Mouse (Mus musculus) retina, postnatal 1 day (tissue): ENCODE results near the gene Frat1.

Experiments used
- DNase-seq: peaks from one replicate; pipeline ENCODE4 v3.0.0-alpha.2; 2012

Gene Frat1

DNA sequence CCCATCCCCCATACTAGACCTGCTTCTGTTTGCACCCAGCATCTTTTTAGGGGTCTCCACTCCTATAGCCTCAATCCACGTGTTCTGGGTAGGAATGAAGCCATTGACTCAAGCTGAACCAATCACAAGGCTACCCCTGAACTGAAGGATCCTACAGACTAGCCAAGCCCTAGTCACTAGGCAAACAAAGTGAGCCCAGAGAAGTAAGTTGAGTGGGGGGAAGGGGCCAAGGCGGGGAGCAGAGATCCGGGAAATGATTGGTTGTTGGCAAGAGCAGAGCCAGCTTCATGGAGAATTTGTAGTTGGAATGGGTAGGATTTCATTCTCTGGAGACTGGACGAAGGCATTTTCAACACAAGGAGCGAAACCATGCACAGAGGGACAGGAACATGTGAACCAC is 12.9 kb upstream of the Frat1 start:
- no peak for DNase-seq

DNA sequence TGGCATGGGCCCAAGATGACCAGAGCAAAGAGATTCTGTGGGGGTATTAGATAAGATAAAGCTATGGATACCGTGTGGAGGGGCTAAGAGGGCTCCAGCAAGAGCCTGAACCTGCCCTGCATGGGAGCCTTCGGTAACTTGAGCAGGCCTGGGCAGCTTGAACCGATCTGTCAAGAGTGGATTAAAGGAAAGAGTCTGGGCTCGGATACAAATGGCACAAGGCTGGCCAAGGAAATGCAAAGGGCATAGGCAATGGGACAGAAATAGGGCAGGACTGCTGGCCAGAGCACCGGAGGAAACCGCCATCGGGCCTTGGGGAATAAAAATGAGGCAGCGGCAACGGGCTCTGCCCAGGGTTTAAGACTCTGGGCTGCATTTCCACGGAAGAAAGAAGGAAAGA is 12.4 kb upstream of the Frat1 start:
- no peak for DNase-seq

DNA sequence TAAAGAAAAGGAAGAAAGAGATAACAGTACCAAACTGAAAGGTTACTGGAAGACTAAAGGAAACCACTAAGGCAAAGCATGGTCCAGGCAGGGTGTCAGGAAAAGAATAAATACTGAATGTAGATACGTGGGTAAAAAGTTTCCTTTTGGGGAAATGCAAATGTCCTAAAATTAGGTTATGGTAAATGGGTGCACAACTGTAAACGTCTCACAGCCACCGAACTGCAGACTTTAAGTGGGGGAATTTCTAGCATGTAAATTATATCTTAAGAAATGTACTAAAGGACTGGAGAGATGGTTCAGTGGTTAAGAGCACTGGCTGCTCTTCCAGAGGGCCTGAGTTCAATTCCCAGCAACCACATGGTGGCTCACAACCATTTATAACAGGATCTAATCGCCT is 11.0 kb upstream of the Frat1 start:
- DNase-seq, result no peak

DNA sequence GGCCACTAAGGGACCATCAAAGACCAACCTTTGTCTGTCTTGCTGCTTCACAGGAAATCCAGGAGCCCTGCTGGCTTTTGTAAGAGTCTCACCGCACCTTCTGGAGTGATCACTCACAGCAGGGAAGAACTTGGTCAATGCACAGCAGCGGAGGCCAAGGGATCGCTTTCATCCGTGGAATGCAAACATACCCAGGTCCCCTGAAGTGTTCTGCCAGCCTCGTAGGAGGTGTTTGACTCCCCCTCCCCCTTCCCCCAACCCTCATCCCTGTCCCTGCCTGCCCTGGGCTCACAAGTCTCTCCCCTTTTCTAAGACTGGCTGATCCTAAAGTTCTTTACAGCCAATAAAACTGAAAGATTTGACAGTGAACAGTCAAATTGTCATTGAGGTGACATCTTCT is 8.3 kb upstream of the Frat1 start:
- no peak for DNase-seq

DNA sequence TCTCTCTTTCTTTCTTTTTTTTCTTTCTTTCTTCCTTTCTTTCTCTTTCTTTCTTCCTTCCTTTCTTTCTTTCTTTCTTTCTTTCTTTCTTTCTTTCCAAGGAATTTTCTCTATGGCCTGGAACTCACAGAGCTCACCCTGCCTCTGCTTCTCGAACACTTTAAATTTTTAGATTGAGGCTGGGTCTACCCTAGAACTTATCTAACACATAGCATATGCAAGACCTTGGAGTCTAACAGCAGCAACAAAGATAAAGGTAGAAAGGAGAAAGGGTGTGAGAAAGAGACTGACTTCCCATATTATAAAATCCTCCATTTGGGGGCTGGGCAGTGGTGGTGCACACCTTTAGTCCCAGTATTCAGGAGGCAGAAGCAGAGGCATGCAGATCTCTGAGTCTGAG is 7.2 kb upstream of the Frat1 start:
- no peak for DNase-seq

DNA sequence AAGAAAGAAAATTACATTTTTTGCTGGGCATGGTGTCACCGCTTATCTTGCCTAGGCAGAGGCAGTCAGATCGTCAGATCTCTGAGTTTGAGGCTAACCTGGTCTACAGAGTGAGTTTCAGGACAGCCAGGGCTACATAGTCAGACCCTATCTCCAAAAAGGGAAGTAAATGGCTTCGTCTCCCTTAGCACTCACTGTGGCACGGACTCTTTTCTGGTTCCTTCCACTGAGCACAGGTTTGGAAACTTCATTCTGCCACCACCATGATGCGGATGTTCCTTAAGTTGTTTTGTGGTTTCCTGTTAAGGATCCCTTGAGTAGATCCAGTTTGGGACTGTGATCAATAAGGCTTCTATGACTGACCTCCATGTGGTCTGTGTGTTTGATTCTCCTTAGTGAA is 4.8 kb upstream of the Frat1 start:
- no peak for DNase-seq

DNA sequence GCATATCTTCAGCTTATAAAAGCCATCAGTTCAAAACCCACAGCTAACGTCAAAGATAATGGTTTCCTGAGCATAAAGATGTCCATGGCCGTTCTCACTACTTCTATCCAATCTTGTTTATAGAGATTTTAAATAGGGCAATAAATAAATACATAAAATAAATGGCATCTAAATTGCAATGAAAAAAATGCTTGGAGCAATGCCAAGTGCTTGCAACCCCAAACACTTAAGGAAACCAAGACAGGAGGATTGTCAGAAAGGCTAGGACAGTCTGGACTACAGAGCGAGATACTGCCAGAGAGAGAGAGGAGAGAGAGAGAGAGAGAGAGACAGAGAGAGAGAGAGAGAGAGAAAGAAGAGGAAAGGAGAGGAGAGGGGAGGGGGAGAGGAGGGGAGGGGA is 3.2 kb upstream of the Frat1 start:
- DNase-seq, result no peak

DNA sequence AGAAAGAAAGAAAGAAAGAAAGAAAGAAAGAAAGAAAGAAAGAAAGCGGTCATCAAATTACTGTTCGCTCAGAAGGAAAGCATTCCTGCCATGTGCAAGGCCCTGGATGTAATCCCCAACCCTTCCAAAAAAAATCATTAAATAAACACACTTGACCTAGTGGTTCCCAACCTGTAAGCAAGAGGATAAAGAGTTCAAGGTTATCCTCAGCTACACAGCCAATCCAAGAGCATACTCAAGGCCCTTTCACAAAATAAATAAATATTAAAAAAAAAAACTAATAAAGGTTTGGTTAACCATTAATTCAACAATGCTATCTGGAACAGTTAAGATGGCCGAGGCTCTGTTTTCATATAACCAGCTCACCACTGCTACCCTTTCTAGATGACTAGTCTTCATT is 829 bp upstream of the Frat1 start:
- DNase-seq, result no peak

DNA sequence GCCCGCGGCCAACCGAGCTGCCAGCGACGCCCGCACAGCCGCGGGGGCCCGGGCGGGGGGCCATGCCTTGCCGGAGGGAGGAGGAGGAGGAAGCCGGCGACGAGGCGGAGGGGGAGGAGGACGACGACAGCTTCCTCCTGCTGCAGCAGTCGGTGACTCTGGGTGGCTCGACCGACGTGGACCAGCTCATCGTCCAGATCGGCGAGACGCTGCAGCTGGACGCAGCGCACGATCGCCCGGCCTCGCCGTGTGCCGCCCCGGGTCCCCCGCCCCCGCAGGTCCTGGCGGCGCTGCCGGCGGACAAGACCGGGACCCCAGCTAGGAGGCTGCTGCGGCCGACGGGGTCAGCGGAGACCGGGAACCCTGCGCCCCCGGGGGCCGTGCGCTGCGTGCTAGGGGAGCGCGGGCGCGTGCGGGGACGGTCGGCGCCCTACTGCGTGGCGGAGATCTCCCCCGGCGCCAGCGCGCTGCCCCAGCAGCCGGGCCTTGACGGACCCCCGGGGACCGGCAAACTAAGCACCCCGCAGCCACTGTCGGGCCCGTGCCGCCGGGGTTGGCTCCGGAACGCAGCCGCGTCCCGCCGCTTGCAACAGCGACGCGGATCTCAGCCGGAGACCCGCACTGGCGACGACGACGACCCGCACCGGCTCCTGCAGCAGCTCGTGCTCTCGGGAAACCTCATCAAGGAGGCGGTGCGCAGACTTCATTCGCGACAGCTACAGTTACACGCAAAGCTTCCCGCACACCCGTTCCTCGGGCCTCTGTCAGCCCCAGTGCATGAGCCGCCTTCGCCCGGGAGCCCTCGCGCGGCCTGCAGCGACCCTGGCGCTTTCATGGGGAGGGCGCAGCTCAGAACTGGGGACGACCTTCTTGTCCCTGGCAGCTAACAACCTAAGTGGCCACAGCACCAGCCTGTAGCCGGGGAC is 599 bp downstream of the Frat1 start:
- peak; percentile 70 for DNase-seq

DNA sequence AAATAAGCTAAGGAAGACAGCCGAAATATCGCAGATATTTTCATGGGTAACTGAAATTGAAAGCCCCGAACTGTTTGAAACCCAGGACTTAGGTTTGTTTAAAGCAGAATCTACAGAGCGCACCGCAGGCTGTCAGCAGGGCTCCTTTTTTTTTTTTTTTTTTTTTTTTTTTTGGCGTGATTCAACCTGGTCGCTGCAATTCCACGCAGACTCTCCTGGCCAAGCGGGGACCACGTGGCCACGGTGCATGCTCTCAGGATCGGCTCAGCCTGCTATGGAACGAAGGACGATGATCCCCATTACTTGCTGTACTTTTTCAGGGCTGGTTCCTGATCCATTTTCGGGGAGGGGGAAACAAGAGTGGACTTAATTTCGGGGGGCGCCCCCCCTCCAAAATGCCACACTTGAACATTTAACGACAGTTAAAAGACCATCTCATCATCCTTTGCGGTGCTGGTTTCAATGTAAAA is 1.4 kb downstream of the Frat1 start:
- peak; percentile 55 for DNase-seq

DNA sequence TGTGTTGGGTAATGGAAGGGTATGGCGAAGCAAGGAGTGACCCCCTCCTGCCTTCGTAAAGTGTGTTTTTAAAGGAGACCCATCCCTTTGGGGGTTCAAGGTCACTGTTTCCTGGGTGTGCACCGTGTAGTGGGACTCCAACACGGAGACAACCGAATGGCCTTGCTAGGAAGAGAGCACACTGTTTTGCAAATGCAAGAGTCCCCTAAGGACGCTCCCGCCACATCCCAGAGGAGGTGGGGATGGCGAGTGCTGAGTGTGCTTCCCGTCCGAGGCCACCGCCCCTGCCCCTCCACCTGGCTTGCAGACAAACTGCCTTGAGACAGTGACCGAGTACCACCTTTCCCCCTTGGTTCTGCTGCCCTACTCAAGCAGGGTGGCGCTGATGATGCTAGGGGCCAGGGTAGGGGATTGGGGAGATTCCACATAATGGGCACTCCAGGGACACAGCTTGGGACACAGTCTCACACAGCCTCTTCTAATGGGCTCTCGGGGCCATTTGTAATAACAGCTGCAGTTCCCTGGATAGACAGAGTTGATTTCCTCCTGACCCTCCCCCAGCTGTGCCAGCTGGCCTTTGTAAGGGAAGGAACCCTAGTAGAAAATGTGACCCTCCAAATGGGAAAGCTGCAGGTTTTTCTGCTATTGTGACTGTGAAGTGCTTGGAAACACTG is 2.1 kb downstream of the Frat1 start:
- DNase-seq, result peak; percentile 45

DNA sequence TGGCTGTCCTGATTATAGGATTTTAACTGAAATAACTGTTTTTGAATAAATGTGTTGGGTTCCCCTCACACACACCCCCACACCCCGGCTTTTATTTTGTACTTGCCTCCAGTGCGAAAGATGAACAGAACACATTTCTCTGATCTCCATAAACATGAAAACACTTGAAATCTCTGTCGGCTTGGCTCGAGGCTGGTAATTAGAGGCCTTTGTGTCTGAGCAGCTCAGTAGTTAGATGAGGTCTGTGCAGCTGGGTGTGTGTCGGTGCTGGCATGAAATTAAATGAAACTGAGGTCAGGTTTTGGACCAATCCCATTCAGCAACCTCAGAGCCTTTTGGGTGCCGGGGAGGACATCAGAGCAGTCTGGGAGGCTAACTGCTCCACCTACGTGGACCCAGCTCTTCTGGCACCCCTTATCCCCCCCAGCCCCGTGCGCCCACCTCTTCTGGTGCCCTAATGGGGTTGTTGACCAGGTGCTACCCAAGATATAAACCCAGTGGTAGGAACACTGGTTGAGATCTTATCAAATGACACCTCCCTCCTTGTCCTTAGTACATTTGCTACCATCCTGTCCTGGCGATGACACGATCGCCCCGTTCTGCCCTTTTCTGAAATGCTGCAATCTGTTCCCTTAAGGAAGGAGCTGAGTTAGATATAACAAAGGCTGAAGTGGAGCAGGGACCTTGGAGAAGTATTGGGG is 2.9 kb downstream of the Frat1 start:
- DNase-seq, result no peak

DNA sequence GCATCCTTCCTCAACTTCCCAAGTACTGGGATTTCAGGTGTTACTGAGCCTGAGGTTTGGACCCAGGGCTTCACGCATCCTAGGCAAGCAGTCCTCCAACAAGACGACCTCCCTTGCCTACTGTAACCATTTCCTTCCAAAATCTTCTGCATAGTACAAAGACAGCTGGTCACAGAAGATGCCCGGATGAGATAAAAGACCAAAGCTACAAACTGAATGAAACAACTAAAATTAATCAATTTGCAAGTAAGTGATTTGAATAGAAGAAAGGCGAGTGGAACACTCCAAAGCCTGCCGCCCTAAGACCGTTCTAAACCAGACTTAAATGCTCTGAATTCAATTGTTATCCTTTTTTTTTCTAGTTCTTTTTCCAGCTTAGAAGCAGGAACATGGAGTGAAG is 5.6 kb downstream of the Frat1 start:
- DNase-seq, result no peak

DNA sequence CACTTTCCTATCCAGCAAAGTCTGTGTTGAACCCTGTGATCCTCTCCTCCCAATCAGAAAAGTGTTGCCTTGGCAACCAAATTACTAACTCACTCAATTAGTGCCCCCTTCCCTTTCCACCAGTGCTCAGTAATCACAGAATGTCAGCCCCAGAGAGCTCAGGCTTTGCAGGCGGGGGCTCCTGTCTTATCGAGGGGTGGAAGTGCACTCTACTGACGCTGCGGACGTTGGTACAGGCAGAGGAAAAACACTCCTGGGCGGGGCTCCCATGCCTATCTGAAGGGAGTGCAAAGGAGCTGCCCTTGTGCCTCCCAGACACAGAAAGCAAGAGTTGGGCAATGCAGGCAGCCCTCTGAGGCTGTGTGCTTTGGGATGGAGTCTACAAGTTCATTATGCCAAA is 6.0 kb downstream of the Frat1 start:
- DNase-seq, result peak; percentile 83

DNA sequence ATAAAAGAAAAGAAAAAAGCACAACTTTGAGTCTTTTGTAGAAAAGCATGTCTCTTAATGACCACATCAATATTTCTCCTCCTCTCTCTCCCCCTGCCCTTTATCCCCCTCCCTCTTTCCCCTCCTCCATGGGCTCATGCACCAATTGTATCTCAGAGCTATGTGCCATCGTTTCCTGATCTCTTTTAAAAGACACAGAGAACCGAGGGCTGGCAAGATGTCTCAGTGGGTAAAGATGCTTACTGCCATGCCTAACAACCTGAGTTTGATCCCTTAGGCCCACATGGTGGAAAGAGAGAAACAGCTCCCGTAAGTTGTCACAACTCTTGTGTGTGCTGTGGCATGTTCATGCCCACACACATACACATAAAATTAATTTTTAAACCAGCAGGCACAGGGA is 6.9 kb downstream of the Frat1 start:
- no peak for DNase-seq

DNA sequence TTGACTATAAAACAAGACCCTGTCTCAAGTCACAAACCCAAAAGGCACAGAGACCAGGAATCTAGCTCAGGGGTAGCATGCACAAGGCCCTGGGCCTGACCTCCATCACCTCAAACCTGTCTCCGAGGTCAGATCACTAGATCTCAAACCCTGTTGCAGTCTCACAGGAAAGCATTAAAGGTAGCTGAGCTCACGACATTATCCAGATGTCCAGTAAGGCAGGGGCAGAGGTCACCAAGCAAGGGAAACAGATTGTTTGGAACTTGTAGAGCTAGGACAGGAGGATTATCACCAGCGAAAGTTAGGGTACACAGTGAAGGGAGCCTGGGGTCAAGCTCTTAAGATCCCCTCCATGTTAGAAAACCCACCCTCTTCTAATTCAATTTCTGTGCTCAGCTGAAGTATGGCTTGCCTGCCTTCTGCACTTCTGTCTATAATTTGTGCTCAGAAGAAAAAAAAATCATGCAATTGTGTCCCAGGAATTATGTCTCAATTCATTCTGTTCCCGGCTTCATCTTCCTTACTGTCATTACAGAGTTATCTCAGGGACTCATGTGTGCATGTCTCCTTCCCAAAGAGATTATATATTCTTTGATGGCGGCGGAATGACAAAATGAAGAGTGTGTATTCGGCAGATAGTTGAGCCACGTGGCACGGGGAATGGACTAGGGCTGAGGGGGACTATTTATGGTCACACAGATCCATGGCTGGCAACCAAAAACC is 7.6 kb downstream of the Frat1 start:
- no peak for DNase-seq

DNA sequence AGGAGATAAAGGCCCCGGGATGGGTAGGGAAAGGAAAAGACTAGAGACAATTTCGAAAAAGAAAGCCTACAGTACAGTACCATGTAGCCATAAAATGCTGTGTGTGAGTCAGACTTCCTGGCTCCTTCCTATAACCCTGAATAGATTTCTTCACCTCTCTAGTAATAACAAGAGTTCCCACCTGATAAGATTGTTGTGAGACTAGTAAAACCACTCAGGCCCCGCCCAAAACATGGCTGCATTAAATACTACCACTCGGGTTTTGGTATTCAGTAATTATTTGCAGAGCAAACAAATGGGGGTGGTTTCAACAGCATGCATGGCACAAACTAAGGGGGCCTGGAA is 8.1 kb downstream of the Frat1 start:
- no peak for DNase-seq

DNA sequence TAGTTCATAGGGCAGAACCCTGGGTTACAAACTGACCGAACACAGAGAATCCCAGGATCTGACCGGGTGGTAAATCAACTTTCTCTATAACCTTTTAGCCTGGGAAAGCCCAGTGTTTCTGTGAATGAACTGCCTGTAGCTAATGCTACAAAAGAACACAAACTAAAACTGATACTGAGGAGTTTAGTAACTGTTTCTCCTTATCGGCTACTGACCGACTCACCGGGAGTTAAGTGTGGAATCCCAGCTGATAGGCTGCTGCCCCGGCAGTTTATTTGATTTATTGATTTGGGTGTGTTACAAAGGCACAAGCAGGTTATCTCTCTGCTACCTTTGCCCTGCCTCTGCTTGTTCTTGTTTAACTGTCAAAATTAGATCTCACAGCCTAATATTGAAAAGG is 9.0 kb downstream of the Frat1 start:
- DNase-seq, result no peak

DNA sequence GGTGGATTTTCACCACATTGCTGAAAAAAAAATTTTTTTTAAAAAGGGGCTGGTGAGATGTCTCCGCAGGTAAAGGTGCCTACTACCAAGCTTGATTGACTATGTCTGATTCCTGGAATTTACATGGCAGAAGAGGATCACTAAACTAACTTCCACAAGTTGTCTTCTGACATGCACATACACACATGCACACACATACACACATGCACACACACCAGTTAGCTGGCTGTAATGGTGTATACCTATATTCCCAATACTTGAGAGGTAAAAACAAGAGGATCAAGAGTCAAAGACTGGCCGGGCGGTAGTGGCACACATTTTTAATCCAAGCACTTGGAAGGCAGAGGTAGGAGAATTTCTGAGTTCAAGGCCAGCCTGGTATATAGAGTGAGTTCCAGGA is 9.9 kb downstream of the Frat1 start:
- no peak for DNase-seq

DNA sequence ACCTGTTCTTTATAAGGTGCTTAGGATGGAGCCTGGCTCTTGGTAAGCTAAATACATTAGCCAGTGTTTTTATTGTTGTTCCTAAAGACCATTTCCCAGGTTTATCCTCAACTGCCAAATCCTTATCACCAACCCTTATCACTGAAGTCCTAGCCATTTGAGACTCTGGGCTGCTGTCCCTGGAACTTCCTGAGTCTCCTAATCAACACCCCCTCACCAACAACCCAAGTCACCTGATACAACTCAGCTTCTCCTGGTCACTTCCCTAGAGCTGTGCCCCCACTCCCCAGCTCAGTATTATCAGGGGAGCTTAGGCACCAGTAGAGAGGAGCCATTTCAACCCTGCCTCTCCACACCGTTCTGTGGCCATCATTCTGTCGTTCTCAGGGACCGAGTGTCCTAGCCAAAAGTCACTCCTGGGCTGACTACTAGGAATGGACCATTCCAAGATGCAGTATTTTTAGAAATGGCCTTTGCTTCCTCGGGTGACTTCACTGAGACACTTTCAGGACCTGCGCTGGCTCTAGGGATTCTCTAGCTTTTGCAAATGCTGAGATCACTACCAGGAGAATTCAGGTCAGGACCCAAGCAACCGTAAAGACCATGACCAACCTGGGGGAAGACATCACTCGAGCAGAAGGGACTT is 11.5 kb downstream of the Frat1 start:
- no peak for DNase-seq

DNA sequence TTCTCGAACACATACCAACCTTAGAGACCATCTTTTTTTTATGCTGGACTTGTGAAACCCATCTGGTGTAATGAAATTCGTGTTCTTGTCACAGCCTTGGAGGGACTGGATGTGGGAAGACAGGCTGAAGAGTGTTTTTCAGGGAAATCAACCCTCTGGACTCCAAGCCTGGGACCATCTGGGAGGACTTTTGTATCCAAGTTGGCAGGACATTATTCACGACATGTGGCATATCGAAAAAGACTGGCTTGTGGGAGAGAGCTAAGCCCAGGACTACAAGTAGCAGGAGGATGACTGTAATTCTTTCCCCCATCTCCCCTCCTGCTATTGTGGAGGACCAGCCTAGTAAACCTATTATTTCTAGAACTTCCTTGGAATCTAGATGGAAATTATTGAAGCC is 12.4 kb downstream of the Frat1 start:
- DNase-seq, result no peak

DNA sequence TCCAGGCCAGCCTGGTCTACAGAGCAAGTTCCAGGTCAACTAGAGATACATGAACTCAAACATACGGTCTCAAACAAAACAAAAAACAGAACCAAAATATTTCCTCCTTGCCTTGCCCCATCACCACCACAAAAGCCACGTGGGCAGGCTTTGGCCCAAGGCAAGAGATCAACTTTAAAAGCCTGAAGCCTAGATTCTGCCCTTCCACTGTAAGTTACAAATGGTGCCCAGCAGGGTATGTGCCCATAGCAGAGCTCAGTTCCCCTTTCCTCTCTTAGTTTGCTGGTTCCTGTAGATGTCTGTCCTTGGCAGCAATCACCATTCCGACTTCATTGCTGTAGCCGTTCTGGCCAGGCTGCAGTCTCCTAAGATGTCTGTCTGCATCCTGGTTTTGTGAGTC is 12.9 kb downstream of the Frat1 start:
- DNase-seq, result no peak

DNA sequence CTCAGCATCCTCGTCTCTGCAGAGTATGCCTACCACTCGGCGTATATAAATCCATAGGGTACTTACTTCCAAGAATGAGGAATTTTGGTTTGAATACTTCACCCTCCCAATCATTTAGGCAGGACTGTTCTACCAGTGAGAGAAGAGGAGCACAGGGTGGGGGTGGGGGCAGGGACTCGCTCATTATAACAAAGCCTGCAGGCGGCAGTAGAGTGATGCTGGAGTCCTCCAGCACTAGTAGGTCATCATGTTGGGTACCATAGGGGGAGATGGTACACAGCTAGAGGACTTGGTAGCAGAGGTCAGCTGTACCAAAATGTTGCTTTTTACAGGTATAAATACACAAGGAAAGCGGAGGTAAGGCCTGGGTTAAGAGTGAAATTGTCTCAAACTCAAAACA is 14.6 kb downstream of the Frat1 start:
- peak; percentile 66 for DNase-seq
